Mouse (Mus musculus) intestine, postnatal 0 days (tissue): ENCODE data around the gene Micu1. TPM values are rescaled to one million over a fixed set of nuclear protein-coding genes. Genes with fewer than 3 reads are reported as not detected.

ENCODE experiments used
- ATAC-seq: fragments of 200-750 bp; cut with Nextera tagmentation; 2 replicates; pipeline ENCODE4 v1.8.0; 2017; ENCODE audit warnings: mild to moderate bottlenecking, moderate TSS enrichment, moderate library complexity
- H3K27ac ChIP-seq: fragments of 300-500 bp; sonication (generic); 2 replicates; pipeline ENCODE4 v1.5.1; 2014; ENCODE audit warnings: mild to moderate bottlenecking, low read depth, low read length, moderate library complexity
- H3K27me3 ChIP-seq: fragments of 300-500 bp; sonication (generic); replicated peaks from 2 replicates; pipeline ENCODE4 v1.6.1; 2014; ENCODE audit warnings: low read length, mixed read lengths; ENCODE audit not compliant: control insufficient read depth, insufficient read depth
- H3K36me3 ChIP-seq: fragments of 300-500 bp; sonication (generic); 2 replicates; pipeline ENCODE4 v1.6.1; 2014; ENCODE audit warnings: mild to moderate bottlenecking, moderate library complexity; ENCODE audit not compliant: control insufficient read depth, insufficient read depth
- H3K4me1 ChIP-seq: fragments of 300-500 bp; sonication (generic); replicated peaks from 2 replicates; pipeline ENCODE4 v1.6.1; 2014; ENCODE audit warnings: antibody characterized with exemption, low read length, mixed read lengths; ENCODE audit not compliant: control insufficient read depth, insufficient read depth
- H3K4me2 ChIP-seq: fragments of 300-500 bp; sonication (generic); replicated peaks from 2 replicates; pipeline ENCODE4 v1.6.1; 2014; ENCODE audit warnings: low read depth, mild to moderate bottlenecking, moderate library complexity
- H3K4me3 ChIP-seq: fragments of 300-500 bp; sonication (generic); 2 replicates; pipeline ENCODE4 v1.5.1; 2014; ENCODE audit warnings: low read depth, low read length
- H3K9ac ChIP-seq: fragments of 300-500 bp; sonication (generic); 2 replicates; pipeline ENCODE4 v1.6.1; 2014; ENCODE audit warnings: mild to moderate bottlenecking, low read depth, low read length
- H3K9me3 ChIP-seq: fragments of 300-500 bp; sonication (generic); 2 replicates; pipeline ENCODE4 v1.6.1; 2016; ENCODE audit warnings: mixed run types; ENCODE audit not compliant: control insufficient read depth
- CTCF ChIP-seq: sonication (generic); IDR thresholded peaks from 2 replicates; pipeline ENCODE4 v1.5.1; 2016; ENCODE audit warnings: low read depth, mild to moderate bottlenecking, control low read depth, antibody characterized with exemption, moderate library complexity
- WGBS: fragments of 180-500 bp; shearing (Covaris S2); extraction: QIAGEN DNeasy Blood & Tissue Kit; methylation state at CpG from one replicate; pipeline ENCODE4 v1.1.7; 2014; 5-methylcytosine and 5-hydroxymethylcytosine counted together
- polyA plus RNA-seq: library from polyadenylated mRNA; unstranded; fragments of >200 nt; fragmentation: Nextera tagmentation; extraction: Ambion mirVana; gene quantifications from 2 replicates; pipeline ENCODE4 v1.2.1, GENCODE M21; 2015

Micu1 gene
- polyA plus RNA-seq, 1 experiment from 2014 or later, result 57.8 TPM

DNA sequence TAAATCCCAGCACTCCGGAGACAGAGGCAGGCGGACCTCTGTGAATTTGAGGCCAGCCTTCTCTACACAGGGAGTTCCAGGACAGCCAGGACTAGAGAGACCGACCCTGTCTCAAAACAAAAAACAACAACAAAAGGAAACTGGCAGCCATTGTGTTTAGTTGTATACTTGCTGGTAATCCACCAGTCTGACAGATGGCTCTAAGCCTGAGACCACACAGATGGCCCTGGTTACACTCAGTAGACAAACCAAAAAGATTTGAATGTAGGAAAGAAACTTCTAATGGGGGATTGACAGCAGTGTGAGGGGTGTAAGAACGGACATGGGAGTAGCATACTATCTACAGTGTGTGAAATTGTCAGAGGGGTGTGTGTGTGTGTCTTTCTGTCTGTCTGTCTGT lies 27.6 kb downstream of the Micu1 start:
- no peak overlapping the region for H3K4me3 ChIP-seq
- H3K4me1 ChIP-seq, result no peaks in the 10 kb centered on the region
- no peak for ATAC-seq
- H3K9ac ChIP-seq, result no peak overlapping the region
- no peaks in the 10 kb centered on the region for H3K27me3 ChIP-seq
- WGBS, result 83% methylated on average over 4 of the region's 4 CpGs
- no peak overlapping the region for H3K4me2 ChIP-seq
- no peak for TF ChIP-seq CTCF
- H3K27ac ChIP-seq, result no peak overlapping the region
- peaks cover 30% of the 10 kb centered on the region for H3K36me3 ChIP-seq
- H3K9me3 ChIP-seq, result no peaks in the 10 kb centered on the region

DNA sequence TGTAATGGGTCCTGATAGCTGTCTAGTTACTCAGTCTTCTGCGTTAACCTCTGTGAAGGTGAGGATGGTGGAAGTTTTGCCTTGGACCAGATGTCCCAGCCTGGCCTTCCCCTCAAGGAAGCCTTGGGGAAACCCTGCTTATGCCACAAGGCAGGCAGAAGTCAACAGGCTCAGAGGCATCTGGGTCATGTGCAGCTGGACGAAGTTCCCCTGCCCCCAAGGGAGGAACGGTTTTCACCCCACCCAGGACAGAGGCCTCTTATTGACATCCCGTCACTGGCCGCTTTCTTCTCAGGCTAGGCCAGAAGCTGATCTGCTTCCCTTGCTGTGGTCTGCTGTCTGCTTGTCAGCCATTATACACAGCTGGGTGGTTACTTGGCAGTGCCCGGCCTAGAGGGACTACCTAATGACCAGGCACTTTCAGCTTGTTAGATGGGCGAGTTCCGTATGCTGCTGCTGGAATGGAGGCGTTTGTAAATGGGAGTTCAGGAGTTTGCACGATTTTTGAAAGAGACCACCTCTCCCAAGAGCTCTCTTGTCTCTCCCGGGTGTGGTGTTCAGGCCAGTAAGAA lies 33.8 kb downstream of the Micu1 start:
- no peak for ATAC-seq
- Histone ChIP-seq H3K9me3 (no peaks in the 10 kb centered on the region), H3K36me3 (peaks cover 33% of the 10 kb centered on the region), H3K9ac (no peak overlapping the region), H3K4me1 (no peaks in the 10 kb centered on the region), H3K4me2 (no peak overlapping the region), H3K27ac (no peak overlapping the region), H3K27me3 (no peaks in the 10 kb centered on the region), H3K4me3 (no peak overlapping the region)
- WGBS, result 87% methylated on average over 11 of the region's 11 CpGs
- no peak for TF ChIP-seq CTCF

DNA sequence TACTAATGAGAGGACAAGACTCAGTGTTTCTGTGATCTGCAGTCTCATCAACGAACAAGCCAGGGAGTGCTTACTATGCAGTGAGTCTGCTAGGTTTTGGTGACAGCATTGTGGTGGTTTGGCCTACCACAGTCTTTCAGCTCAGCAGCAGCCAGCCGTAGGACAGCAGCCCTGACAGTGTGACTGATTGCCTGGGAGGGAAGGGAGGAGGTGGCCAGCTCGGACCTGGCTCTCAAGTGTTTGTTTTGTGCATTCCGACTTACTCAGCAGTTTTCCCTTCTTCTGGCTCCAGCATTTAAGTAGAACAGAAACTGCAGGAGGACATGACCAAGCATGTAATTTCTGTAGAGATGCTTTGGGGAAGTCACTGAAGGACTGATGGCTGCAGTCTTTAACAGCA lies 39.2 kb downstream of the Micu1 start:
- Histone ChIP-seq H3K27me3 (no peaks in the 10 kb centered on the region), H3K4me1 (no peaks in the 10 kb centered on the region), H3K27ac (no peak overlapping the region), H3K4me2 (no peak overlapping the region), H3K36me3 (peaks cover 27% of the 10 kb centered on the region), H3K9me3 (no peaks in the 10 kb centered on the region), H3K4me3 (no peak overlapping the region), H3K9ac (no peak overlapping the region)
- WGBS, result 26% methylated on average over 4 of the region's 4 CpGs
- ATAC-seq, result no peak
- TF ChIP-seq CTCF, result no peak

DNA sequence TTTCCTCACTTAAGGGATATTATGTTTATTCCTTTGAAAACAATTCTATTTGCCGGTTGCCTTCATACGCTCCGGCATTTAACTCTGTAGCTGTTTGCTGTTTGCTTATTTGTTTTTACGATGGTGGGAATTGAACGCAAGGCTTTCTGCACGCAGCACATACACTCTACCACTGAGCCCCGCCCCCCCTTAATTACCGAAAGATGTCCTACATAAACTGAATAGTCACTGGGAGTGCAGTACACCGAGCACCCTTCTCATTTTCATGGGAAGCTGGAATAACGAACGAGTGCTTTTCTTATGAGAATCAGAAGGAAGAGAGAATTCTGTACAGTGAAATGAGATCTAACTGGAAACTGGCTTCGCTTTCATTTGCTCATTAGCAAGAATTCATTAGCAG lies 41.1 kb downstream of the Micu1 start:
- TF ChIP-seq CTCF, result no peak
- Histone ChIP-seq H3K9ac (no peak overlapping the region), H3K9me3 (no peaks in the 10 kb centered on the region), H3K4me1 (no peaks in the 10 kb centered on the region), H3K27me3 (no peaks in the 10 kb centered on the region), H3K36me3 (peaks cover 19% of the 10 kb centered on the region), H3K4me2 (no peak overlapping the region), H3K4me3 (no peak overlapping the region), H3K27ac (no peak overlapping the region)
- 89% methylated on average over 12 of the region's 12 CpGs for WGBS
- no peak for ATAC-seq

DNA sequence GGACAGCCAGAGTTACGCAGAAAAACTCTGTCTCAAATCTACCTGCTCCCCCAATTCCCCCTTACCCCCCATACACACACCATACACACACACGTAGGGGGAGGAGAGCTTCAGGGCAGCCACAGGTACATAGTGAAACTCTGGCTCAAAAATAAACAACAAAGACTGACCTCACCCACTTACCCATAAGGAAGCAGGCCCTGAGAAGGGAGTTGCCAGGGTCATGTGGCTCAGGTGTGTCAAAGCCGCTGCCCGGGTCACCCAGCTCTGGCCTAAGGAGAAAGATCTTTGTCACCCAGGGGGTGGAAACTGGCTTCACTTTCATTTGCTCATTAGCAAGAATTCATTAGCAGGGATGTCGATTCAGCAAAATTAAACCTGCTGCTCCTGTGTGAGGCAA lies 41.7 kb downstream of the Micu1 start:
- ATAC-seq, result peak; percentile 64; the same call in 1 of the 2 replicates
- no peak overlapping the region for H3K27ac ChIP-seq

DNA sequence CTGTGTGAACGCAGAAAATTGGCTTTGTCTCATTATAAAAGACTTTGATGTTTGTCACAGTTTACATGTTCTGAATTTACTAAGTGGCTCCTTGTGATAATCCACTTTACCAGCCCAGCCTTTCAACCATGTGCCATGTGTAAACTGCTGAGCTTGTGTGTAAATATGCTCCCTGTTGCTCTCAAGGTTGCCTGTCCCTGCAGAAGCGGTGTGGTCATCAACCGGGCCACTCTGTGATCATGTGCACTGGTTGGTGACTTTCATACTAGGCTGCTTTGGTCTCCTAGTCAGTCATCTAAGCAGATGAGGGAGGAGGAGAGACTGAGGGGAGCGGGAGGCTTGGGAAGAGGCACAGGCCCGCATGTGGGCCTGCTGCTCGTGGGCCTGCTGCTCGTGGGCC lies 45.1 kb downstream of the Micu1 start:
- peak; percentile 16; the same call in 1 of the 2 replicates for ATAC-seq

More for the DNA sequence above, 41.7 kb downstream of the Micu1 start:
- Histone ChIP-seq H3K36me3 (peaks cover 19% of the 10 kb centered on the region), H3K4me3 (no peak overlapping the region), H3K4me2 (no peak overlapping the region), H3K9me3 (no peaks in the 10 kb centered on the region), H3K4me1 (no peaks in the 10 kb centered on the region), H3K9ac (no peak overlapping the region), H3K27me3 (no peaks in the 10 kb centered on the region)
- TF ChIP-seq CTCF, result no peak
- WGBS, result 68% methylated on average over 5 of the region's 5 CpGs

DNA sequence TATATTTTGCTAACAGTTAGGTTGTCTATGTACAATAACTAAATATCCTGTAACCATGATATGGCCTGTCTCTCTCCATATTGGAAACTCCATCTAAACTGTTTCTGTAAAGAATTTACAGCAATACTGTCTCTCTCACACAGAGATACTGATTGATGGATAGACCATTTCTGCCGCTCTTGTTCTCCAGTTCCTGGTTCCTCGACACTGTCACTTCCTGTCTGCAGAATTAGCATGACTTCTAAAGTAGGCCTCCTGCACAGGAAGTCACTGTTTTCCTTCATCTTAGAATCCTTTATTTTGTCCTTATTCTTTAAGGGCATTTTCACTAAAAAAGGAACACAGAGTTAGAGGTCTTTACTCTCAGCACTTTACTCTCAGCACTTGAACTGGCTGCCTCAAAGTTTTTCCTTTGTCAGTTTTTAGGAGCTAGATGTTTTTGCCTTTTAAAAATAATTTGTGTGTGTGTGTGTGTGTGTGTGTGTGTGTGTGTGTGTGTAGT lies 46.5 kb downstream of the Micu1 start:
- H3K4me3 ChIP-seq, result no peak overlapping the region
- peaks cover 7% of the 10 kb centered on the region; the same call in 1 of the 2 replicates for H3K36me3 ChIP-seq
- no peaks in the 10 kb centered on the region for H3K9me3 ChIP-seq
- H3K9ac ChIP-seq, result no peak overlapping the region
- H3K4me2 ChIP-seq, result no peak overlapping the region
- H3K27me3 ChIP-seq, result no peaks in the 10 kb centered on the region
- 71% methylated on average over 2 of the region's 2 CpGs for WGBS
- no peak for ATAC-seq
- TF ChIP-seq CTCF, result no peak
- H3K27ac ChIP-seq, result no peak overlapping the region
- H3K4me1 ChIP-seq, result 0 out of 2 replicates have a peak, but pooled peaks cover 4% of the 10 kb centered on the region

More for the DNA sequence above, 45.1 kb downstream of the Micu1 start:
- Histone ChIP-seq H3K27ac (peak overlapping the region; percentile 50), H3K36me3 (peaks cover 7% of the 10 kb centered on the region; the same call in 1 of the 2 replicates), H3K27me3 (no peaks in the 10 kb centered on the region), H3K4me3 (no peak overlapping the region), H3K9ac (no peak overlapping the region), H3K9me3 (no peaks in the 10 kb centered on the region), H3K4me1 (no peaks in the 10 kb centered on the region), H3K4me2 (no peak overlapping the region)
- 61% methylated on average over 7 of the region's 7 CpGs for WGBS
- no peak for TF ChIP-seq CTCF
